Mouse (Mus musculus) stomach, postnatal 0 days (tissue): Measurements from ENCODE around the gene Proser3.

Experiments used
- CTCF ChIP-seq: IDR thresholded peaks from 2 replicates; pipeline ENCODE4 v1.5.1; 2016; ENCODE audit warnings: antibody characterized with exemption, low read depth, mild to moderate bottlenecking, moderate library complexity
- EP300 ChIP-seq: optimal IDR thresholded peaks from 2 replicates; pipeline ENCODE3; 2016; ENCODE audit warnings: antibody characterized with exemption

- no peak for TF ChIP-seq CTCF
- TF ChIP-seq EP300, result no peak
These were observed 39.0 kb upstream of the Proser3 start for GRCm38 (mm10) chr7:30590927-30591604.
